Mouse (Mus musculus): Measurements from ENCODE around the gene Tmem91. TPM values are rescaled to one million over a fixed set of nuclear protein-coding genes. Genes with fewer than 3 reads are reported as not detected.

Gene Tmem91
- polyA plus RNA-seq, 1 experiment from 2014 or later = 1.6 TPM

DNA sequence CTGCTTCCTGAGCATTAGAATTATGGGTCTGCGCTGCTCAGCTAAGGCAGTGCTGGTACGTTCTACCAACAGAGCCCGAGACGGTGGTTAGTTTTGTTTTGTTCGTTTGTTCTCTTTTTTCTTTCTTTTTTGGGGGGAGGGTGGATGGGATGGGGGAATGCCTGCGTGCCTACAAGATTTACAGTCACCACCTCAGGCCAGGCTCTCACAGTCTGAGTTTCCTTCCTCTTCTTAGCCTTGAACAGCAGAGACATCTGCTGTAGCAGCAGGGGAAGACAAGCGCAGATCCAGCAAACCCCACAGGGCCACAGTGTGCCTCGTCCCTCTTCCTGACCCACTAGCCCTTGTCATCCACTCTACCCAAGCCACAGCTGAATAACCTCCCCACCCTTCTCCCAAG lies 23.7 kb downstream of the Tmem91 start:
- DNase-seq (ENCODE audit: low spot score, missing footprints) = peak; percentile 47
- H3K4me1 ChIP-seq (ENCODE audit: control insufficient read depth, insufficient read depth, low read length) = no peaks in the 10 kb centered on the region
- ATAC-seq (ENCODE audit: low FRiP score) = no peak
- no peaks in the 10 kb centered on the region for H3K9me3 ChIP-seq (ENCODE audit: control insufficient read depth, low read length)
- no peak overlapping the region for H3K4me3 ChIP-seq (ENCODE audit: low read depth, low read length)
- H3K36me3 ChIP-seq (ENCODE audit: control insufficient read depth, insufficient read depth, low read length) = no peaks in the 10 kb centered on the region
- no peaks in the 10 kb centered on the region for H3K27me3 ChIP-seq (ENCODE audit: control insufficient read depth, insufficient read depth, low read length)
- 91% methylated on average over 8 of the region's 8 CpGs for WGBS
- H3K27ac ChIP-seq (ENCODE audit: low read depth, low read length) = no peak overlapping the region
- no peak overlapping the region for H3K4me2 ChIP-seq
- no peak overlapping the region for H3K9ac ChIP-seq (ENCODE audit: low read length)

DNA sequence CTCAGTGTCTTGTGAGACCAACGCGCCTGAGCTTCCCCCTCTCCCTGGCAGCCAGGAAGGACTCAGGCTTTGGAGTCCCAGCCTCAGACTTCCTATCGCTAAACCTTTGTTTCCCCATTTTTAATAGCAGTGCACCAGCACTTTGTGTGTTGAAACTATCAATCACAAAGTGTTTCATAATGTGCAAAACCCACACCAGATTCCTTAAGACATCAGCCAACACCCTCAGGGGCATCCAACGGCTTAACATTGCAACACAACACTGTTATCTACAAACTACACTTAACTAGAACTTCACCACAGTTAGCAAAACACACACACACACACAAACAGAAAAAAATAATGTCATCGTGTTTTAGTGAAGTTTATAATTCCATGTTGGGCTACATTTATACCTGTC lies 25.1 kb downstream of the Tmem91 start:
- Histone ChIP-seq H3K27ac (ENCODE audit: low read depth, low read length) (no peak overlapping the region), H3K36me3 (ENCODE audit: control insufficient read depth, insufficient read depth, low read length) (no peaks in the 10 kb centered on the region), H3K4me3 (ENCODE audit: low read depth, low read length) (no peak overlapping the region), H3K4me1 (ENCODE audit: control insufficient read depth, insufficient read depth, low read length) (no peaks in the 10 kb centered on the region), H3K9me3 (ENCODE audit: control insufficient read depth, low read length) (no peaks in the 10 kb centered on the region), H3K9ac (ENCODE audit: low read length) (no peak overlapping the region), H3K4me2 (no peak overlapping the region), H3K27me3 (ENCODE audit: control insufficient read depth, insufficient read depth, low read length) (no peaks in the 10 kb centered on the region)
- no peak for DNase-seq (ENCODE audit: low spot score, missing footprints)
- no peak for ATAC-seq (ENCODE audit: low FRiP score)
- 89% methylated on average over 5 of the region's 5 CpGs for WGBS

DNA sequence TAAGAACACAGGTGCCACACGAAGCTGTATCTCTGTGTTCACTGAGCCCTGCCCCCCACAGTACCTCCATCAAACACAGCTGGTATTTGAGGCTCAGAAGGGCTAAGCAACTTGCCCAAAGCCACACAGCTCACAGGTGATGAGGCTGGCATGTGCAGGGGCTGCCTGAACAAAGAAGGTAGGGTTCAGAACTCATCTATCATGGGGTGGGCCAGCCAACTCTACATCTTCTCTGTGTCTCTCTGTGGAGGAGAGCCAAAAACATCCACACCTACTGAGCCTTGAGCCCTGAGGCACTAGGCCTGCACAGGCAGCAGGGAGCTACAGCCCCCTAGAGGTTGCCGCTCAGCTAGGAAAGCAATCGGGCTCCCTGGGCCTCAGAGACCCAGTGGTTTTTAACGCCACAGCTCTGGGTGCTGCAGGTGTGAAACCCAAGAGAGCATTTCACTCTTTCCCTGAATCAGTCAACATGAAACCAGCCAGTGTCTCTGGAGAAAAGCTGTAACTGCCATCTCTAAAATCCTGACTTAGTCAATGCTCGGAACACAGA lies 27.3 kb downstream of the Tmem91 start:
- H3K4me1 ChIP-seq (ENCODE audit: control insufficient read depth, insufficient read depth, low read length) = no peaks in the 10 kb centered on the region
- no peak overlapping the region for H3K4me2 ChIP-seq
- 64% methylated on average over 5 of the region's 5 CpGs for WGBS
- no peaks in the 10 kb centered on the region for H3K27me3 ChIP-seq (ENCODE audit: control insufficient read depth, insufficient read depth, low read length)
- H3K4me3 ChIP-seq (ENCODE audit: low read depth, low read length) = no peak overlapping the region
- no peaks in the 10 kb centered on the region for H3K9me3 ChIP-seq (ENCODE audit: control insufficient read depth, low read length)
- H3K9ac ChIP-seq (ENCODE audit: low read length) = no peak overlapping the region
- no peaks in the 10 kb centered on the region for H3K36me3 ChIP-seq (ENCODE audit: control insufficient read depth, insufficient read depth, low read length)
- H3K27ac ChIP-seq (ENCODE audit: low read depth, low read length) = no peak overlapping the region
- ATAC-seq (ENCODE audit: low FRiP score) (no peak), DNase-seq (ENCODE audit: low spot score, missing footprints) (peak; percentile 53)

DNA sequence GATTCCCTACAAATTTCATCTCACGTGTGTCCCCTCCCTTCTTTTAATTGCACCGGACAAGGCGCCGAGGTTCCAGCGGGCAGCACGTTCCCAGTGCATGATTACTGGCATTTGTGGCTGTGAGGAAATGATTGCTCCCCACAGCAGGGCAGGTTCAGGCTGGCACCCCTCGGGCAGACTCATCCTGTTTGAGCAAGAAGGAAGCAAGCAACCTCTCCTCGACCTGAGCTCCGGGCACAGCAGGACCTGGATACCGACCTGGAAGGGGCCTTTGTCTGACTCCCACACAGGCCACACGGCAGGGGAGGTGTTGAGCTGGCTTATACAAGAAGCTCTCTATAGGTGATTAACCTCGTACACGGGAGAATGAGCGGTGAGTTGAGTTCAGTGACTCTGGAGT lies 29.9 kb downstream of the Tmem91 start:
- no peak overlapping the region for H3K9ac ChIP-seq (ENCODE audit: low read length)
- H3K4me2 ChIP-seq = no peak overlapping the region
- DNase-seq (ENCODE audit: low spot score, missing footprints) (peak; percentile 2), ATAC-seq (ENCODE audit: low FRiP score) (no peak)
- 45% methylated on average over 14 of the region's 14 CpGs for WGBS
- H3K9me3 ChIP-seq (ENCODE audit: control insufficient read depth, low read length) = no peaks in the 10 kb centered on the region
- no peaks in the 10 kb centered on the region for H3K27me3 ChIP-seq (ENCODE audit: control insufficient read depth, insufficient read depth, low read length)
- H3K4me1 ChIP-seq (ENCODE audit: control insufficient read depth, insufficient read depth, low read length) = no peaks in the 10 kb centered on the region
- no peak overlapping the region for H3K4me3 ChIP-seq (ENCODE audit: low read depth, low read length)
- H3K36me3 ChIP-seq (ENCODE audit: control insufficient read depth, insufficient read depth, low read length) = no peaks in the 10 kb centered on the region
- H3K27ac ChIP-seq (ENCODE audit: low read depth, low read length) = no peak overlapping the region

DNA sequence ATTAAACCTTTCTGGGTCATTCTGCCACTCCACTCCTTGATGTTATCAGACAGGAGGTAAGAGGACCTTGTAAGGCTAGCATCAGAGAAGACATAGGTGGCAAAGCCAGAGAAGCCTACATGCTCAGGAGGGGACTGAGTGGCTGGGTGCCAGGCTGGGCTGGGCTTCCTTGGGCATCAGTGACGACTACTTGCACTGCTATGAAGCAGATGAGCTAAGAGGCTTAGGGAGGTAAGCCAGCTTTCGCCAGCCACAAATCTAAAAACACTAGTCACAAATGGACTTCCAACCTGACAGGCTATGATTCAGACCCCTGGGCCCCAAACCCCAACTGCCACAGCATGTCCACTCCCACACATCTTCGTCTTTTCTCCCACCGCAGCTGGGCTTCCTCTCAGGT lies 30.3 kb downstream of the Tmem91 start:
- no peaks in the 10 kb centered on the region for H3K36me3 ChIP-seq (ENCODE audit: control insufficient read depth, insufficient read depth, low read length)
- no peaks in the 10 kb centered on the region for H3K4me1 ChIP-seq (ENCODE audit: control insufficient read depth, insufficient read depth, low read length)
- H3K9ac ChIP-seq (ENCODE audit: low read length) = no peak overlapping the region
- H3K27me3 ChIP-seq (ENCODE audit: control insufficient read depth, insufficient read depth, low read length) = no peaks in the 10 kb centered on the region
- H3K27ac ChIP-seq (ENCODE audit: low read depth, low read length) = no peak overlapping the region
- WGBS = 70% methylated on average over 4 of the region's 4 CpGs
- DNase-seq (ENCODE audit: low spot score, missing footprints) = peak; percentile 67
- H3K4me2 ChIP-seq = no peak overlapping the region
- H3K4me3 ChIP-seq (ENCODE audit: low read depth, low read length) = no peak overlapping the region
- no peaks in the 10 kb centered on the region for H3K9me3 ChIP-seq (ENCODE audit: control insufficient read depth, low read length)
- ATAC-seq (ENCODE audit: low FRiP score) = no peak

DNA sequence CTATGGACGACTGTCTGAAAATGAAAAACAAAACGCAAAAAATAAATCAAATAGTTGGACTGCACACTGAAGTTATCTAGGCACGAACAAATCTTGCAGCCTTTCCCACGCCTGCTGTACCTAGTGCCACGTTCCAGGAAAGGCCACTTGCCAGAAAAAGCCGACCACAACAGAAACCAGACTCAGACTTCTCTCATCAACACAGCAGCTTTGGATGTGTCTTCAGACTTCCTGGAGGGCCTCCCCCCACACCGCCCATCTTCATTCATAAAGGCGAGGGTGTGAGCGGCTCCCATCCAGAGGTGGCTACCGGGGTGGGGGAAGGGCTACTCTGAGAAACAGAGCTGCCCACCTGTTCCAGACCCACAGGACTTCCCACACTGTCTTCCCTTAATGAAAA lies 30.8 kb downstream of the Tmem91 start:
- Histone ChIP-seq H3K36me3 (ENCODE audit: control insufficient read depth, insufficient read depth, low read length) (no peaks in the 10 kb centered on the region), H3K4me1 (ENCODE audit: control insufficient read depth, insufficient read depth, low read length) (no peaks in the 10 kb centered on the region), H3K9ac (ENCODE audit: low read length) (no peak overlapping the region), H3K27ac (ENCODE audit: low read depth, low read length) (no peak overlapping the region), H3K9me3 (ENCODE audit: control insufficient read depth, low read length) (no peaks in the 10 kb centered on the region), H3K4me3 (ENCODE audit: low read depth, low read length) (no peak overlapping the region), H3K4me2 (no peak overlapping the region), H3K27me3 (ENCODE audit: control insufficient read depth, insufficient read depth, low read length) (no peaks in the 10 kb centered on the region)
- ATAC-seq (ENCODE audit: low FRiP score) (no peak), DNase-seq (ENCODE audit: low spot score, missing footprints) (peak; percentile 41)
- 86% methylated on average over 10 of the region's 10 CpGs for WGBS

DNA sequence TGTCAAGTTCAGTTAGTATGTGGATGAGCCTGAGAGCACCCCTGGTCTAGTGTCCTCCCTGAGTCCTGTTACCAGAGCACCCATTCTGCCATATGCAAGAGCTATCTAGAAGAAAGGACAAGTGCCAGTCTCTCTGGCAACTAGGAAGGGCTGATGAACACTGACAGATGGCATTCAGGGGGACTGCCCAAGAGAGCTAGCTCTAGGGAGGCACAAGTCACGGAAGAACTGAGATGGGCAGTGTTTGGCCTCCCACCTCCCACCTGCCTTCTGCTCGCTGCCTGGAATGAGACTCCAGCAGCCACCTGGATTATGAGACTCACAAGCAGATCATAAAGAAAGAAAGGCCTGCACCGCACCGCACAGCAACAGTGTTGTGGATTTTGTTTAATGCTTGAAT lies 35.2 kb downstream of the Tmem91 start:
- Histone ChIP-seq H3K4me3 (ENCODE audit: low read depth, low read length) (no peak overlapping the region), H3K27ac (ENCODE audit: low read depth, low read length) (no peak overlapping the region), H3K4me2 (no peak overlapping the region), H3K9ac (ENCODE audit: low read length) (no peak overlapping the region), H3K9me3 (ENCODE audit: control insufficient read depth, low read length) (no peaks in the 10 kb centered on the region), H3K4me1 (ENCODE audit: control insufficient read depth, insufficient read depth, low read length) (no peaks in the 10 kb centered on the region), H3K27me3 (ENCODE audit: control insufficient read depth, insufficient read depth, low read length) (no peaks in the 10 kb centered on the region), H3K36me3 (ENCODE audit: control insufficient read depth, insufficient read depth, low read length) (no peaks in the 10 kb centered on the region)
- 88% methylated on average over 4 of the region's 4 CpGs for WGBS
- DNase-seq (ENCODE audit: low spot score, missing footprints) = no peak
- ATAC-seq (ENCODE audit: low FRiP score) = no peak

DNA sequence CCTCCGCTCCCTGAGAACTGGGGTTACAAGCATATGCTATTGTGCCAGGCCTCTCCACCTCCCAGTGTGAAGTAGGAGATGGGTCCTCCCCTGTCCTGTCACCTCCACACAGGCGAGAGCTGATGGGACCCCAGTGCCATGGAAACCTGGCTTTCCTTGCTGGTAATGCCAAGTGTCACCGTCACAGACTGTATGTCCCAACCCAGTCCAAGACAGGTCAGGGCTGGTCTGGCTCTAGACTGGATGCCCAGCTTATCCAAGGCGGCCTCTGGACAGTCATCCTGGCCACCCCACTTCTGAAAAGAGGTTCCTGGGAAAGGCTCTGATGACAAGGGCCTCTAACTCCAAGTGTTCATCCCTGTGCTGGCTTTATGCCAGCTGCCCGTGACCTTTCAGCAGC lies 37.9 kb downstream of the Tmem91 start:
- no peak; the same call in 1 of the 2 replicates for ATAC-seq (ENCODE audit: low FRiP score)
- no peaks in the 10 kb centered on the region for H3K27me3 ChIP-seq (ENCODE audit: control insufficient read depth, insufficient read depth, low read length)
- H3K4me2 ChIP-seq = no peak overlapping the region
- WGBS = 90% methylated on average over 5 of the region's 5 CpGs
- H3K36me3 ChIP-seq (ENCODE audit: control insufficient read depth, insufficient read depth, low read length) = no peaks in the 10 kb centered on the region
- no peaks in the 10 kb centered on the region for H3K4me1 ChIP-seq (ENCODE audit: control insufficient read depth, insufficient read depth, low read length)
- H3K27ac ChIP-seq (ENCODE audit: low read depth, low read length) = no peak overlapping the region
- no peak overlapping the region for H3K4me3 ChIP-seq (ENCODE audit: low read depth, low read length)
- no peaks in the 10 kb centered on the region for H3K9me3 ChIP-seq (ENCODE audit: control insufficient read depth, low read length)
- H3K9ac ChIP-seq (ENCODE audit: low read length) = no peak overlapping the region
- no peak for DNase-seq (ENCODE audit: low spot score, missing footprints)

DNA sequence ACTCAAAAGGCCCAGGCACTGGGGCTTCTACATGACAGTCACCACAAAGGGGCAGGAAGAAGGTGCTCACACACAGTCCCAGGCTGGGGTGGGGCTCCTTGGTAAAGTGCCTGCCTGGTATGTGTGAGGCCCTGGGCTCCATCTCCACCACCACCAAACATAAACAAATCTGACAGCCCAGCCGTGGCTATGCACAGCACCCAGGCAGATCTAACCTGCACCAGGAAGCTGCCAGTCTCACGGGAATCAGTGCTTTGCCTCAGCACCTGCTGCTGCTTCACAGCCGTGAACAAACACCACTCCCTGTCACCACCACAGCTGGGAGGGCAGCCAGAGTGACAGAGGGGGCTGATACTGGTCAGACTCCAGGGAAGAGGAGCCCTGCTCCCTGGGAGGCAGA lies 38.6 kb downstream of the Tmem91 start:
- no peak overlapping the region for H3K4me2 ChIP-seq
- DNase-seq (ENCODE audit: low spot score, missing footprints) (no peak), ATAC-seq (ENCODE audit: low FRiP score) (no peak)
- no peaks in the 10 kb centered on the region for H3K9me3 ChIP-seq (ENCODE audit: control insufficient read depth, low read length)
- no peak overlapping the region for H3K4me3 ChIP-seq (ENCODE audit: low read depth, low read length)
- no peaks in the 10 kb centered on the region for H3K36me3 ChIP-seq (ENCODE audit: control insufficient read depth, insufficient read depth, low read length)
- H3K9ac ChIP-seq (ENCODE audit: low read length) = no peak overlapping the region
- WGBS = 76% methylated on average over 3 of the region's 3 CpGs
- no peaks in the 10 kb centered on the region for H3K27me3 ChIP-seq (ENCODE audit: control insufficient read depth, insufficient read depth, low read length)
- no peaks in the 10 kb centered on the region for H3K4me1 ChIP-seq (ENCODE audit: control insufficient read depth, insufficient read depth, low read length)
- no peak overlapping the region for H3K27ac ChIP-seq (ENCODE audit: low read depth, low read length)

DNA sequence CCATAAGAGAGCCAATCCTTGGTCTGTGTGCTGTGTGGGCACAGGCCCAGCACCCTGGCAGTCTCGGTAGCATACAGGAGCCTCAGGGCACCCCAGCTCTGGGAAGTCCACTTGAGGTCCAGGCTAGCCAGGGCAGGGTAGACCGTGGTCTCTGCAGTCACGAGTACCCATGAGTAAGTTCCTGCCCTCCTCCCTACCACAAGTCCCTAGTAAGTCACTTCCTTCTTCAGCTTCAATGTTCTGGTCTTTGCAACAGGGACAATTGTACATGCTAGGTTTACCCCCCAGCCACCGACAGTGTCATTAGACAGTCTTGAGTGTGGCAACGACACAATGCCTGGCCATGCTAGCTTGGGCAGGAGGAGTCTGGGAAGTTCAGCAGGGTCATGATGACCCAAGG lies 42.3 kb downstream of the Tmem91 start:
- H3K4me1 ChIP-seq (ENCODE audit: control insufficient read depth, insufficient read depth, low read length) = peaks cover 2% of the 10 kb centered on the region
- H3K27me3 ChIP-seq (ENCODE audit: control insufficient read depth, insufficient read depth, low read length) = peaks cover 3% of the 10 kb centered on the region; the same call in 1 of the 2 replicates
- H3K9me3 ChIP-seq (ENCODE audit: control insufficient read depth, low read length) = no peaks in the 10 kb centered on the region
- H3K36me3 ChIP-seq (ENCODE audit: control insufficient read depth, insufficient read depth, low read length) = no peaks in the 10 kb centered on the region
- H3K4me3 ChIP-seq (ENCODE audit: low read depth, low read length) = no peak overlapping the region
- 95% methylated on average over 5 of the region's 5 CpGs for WGBS
- no peak overlapping the region for H3K27ac ChIP-seq (ENCODE audit: low read depth, low read length)
- ATAC-seq (ENCODE audit: low FRiP score) (no peak), DNase-seq (ENCODE audit: low spot score, missing footprints) (peak; percentile 14)
- no peak overlapping the region for H3K4me2 ChIP-seq
- no peak overlapping the region for H3K9ac ChIP-seq (ENCODE audit: low read length)

Data from midbrain, embryonic 11.5 days (tissue).